Mouse (Mus musculus): ENCODE data around the gene Cpd.

- TF ChIP-seq TAL1 (IDR thresholded peaks at IDR 0.05; ENCODE audit: low read length) = no peak
- no peak for TF ChIP-seq GATA1 (IDR thresholded peaks at IDR 0.05; ENCODE audit: low read length)
Measured at GRCm38 (mm10) chr11:76861185-76861584, 14.4 kb upstream of the Cpd start.
